Mouse (Mus musculus) gastrocnemius, postnatal 36 days (tissue): ENCODE data around the gene Inmt. TPM values are rescaled to one million over a fixed set of nuclear protein-coding genes. Genes with fewer than 3 reads are reported as not detected.

ENCODE experiments used
- total RNA-seq, 2 experiments: library from RNA; stranded (reverse); gene quantifications; 2 replicates each; pipeline ENCODE4 v1.2.3; 2021

Inmt gene
- total RNA-seq, 2 experiments from 2014 or later: 7.3 to 10.8 TPM

Other genes starting within 250 kb of the Inmt start
- 1 to 10 TPM; 6.1 to 8.2 TPM for gene Nod1, start 202.4 kb downstream of the Inmt start, total RNA-seq
- gene Ggct, start 182.1 kb downstream of the Inmt start, total RNA-seq: 1 to 10 TPM; 8.8 to 8.9 TPM
- 10 to 100 TPM; 51.5 to 54.6 TPM for gene Gars, start 137.0 kb downstream of the Inmt start, total RNA-seq
- 10 to 100 TPM; 19.5 to 20.8 TPM for gene Crhr2, start 42.0 kb downstream of the Inmt start, total RNA-seq
- 1 to 10 TPM; 3.0 to 3.4 TPM for gene Mindy4, start 28.3 kb upstream of the Inmt start, total RNA-seq
- 100 to 1,000 TPM; 252 TPM for gene Aqp1, start 161.4 kb upstream of the Inmt start, total RNA-seq
- not detected for gene Ghrhr, start 201.3 kb upstream of the Inmt start, total RNA-seq